Mouse (Mus musculus) limb, embryonic 10.5 days (tissue): Measurements from ENCODE around the gene Arhgap17. TPM values are rescaled to one million over a fixed set of nuclear protein-coding genes. Genes with fewer than 3 reads are reported as not detected.

Source experiments
- DNase-seq: peaks from one replicate; pipeline ENCODE4 v3.0.0-alpha.2; 2017; ENCODE audit warnings: low spot score
- H3K27ac ChIP-seq: fragments of 300-500 bp; sonication (generic); 2 replicates; pipeline ENCODE4 v1.5.1; 2016; ENCODE audit warnings: mild to moderate bottlenecking
- H3K27me3 ChIP-seq: fragments of 300-500 bp; sonication (generic); 2 replicates; pipeline ENCODE4 v1.6.1; 2016; ENCODE audit warnings: low read depth, mild to moderate bottlenecking; ENCODE audit not compliant: poor library complexity, severe bottlenecking
- H3K36me3 ChIP-seq: fragments of 300-500 bp; sonication (generic); 2 replicates; pipeline ENCODE4 v1.6.1; 2016; ENCODE audit warnings: mild to moderate bottlenecking, moderate library complexity
- H3K4me1 ChIP-seq: fragments of 300-500 bp; sonication (generic); 2 replicates; pipeline ENCODE4 v1.6.1; 2016
- H3K4me3 ChIP-seq: fragments of 300-500 bp; sonication (generic); 2 replicates; pipeline ENCODE4 v1.5.1; 2016; ENCODE audit warnings: mild to moderate bottlenecking, moderate library complexity
- H3K9me3 ChIP-seq: fragments of 300-500 bp; sonication (generic); replicated peaks from 2 replicates; pipeline ENCODE4 v1.6.1; 2016; ENCODE audit warnings: mild to moderate bottlenecking
- WGBS: fragments of 180-500 bp; shearing (Covaris S2); methylation state at CpG from one replicate; pipeline ENCODE4 v1.1.7; 2016; 5-methylcytosine and 5-hydroxymethylcytosine counted together
- polyA plus RNA-seq: library from polyadenylated mRNA; unstranded; fragments of >200 nt; fragmentation: Nextera tagmentation; extraction: Ambion mirVana; gene quantifications from 2 replicates; pipeline ENCODE4 v1.2.1, GENCODE M21; 2016

Arhgap17 gene
- polyA plus RNA-seq, 1 experiment from 2014 or later = 31.5 TPM

DNA sequence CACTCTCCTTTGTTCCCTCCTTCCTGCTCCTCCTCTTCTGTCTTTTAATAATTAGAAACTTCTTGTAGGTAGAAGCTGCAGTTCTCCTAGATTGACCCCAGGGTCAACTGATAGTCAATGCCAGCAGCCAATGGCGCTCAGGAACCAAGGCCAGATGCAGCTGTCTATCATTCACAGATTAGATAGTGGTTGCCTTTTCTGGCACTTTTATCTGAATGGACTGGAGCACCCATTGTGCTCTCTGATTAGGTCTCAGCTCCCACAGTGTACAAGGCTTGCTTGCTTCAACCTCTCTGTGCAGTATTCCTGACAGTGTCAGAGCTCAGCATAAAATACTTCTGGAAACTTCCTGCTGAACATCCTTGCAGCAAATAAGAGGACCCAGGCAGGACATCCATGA, 124.9 kb downstream of the Arhgap17 start:
- no peak overlapping the region for H3K4me3 ChIP-seq
- no peak for DNase-seq
- WGBS = 86% methylated on average over 1 of the region's 1 CpGs
- H3K27ac ChIP-seq = no peak overlapping the region
- no peaks in the 10 kb centered on the region for H3K27me3 ChIP-seq
- H3K36me3 ChIP-seq = no peaks in the 10 kb centered on the region
- no peaks in the 10 kb centered on the region for H3K4me1 ChIP-seq
- H3K9me3 ChIP-seq = no peaks in the 10 kb centered on the region

GRCm38 (mm10) chr7:123242241-123242640, 127.5 kb downstream of the Arhgap17 start:
- no peak for DNase-seq
- no peaks in the 10 kb centered on the region for H3K27me3 ChIP-seq
- H3K27ac ChIP-seq = no peak overlapping the region
- H3K4me3 ChIP-seq = no peak overlapping the region
- H3K4me1 ChIP-seq = no peaks in the 10 kb centered on the region
- no peaks in the 10 kb centered on the region for H3K36me3 ChIP-seq
- no peaks in the 10 kb centered on the region for H3K9me3 ChIP-seq
- WGBS = 87% methylated on average over 7 of the region's 7 CpGs

- Histone ChIP-seq H3K9me3 (no peaks in the 10 kb centered on the region), H3K4me1 (no peaks in the 10 kb centered on the region), H3K4me3 (no peak overlapping the region), H3K27me3 (no peaks in the 10 kb centered on the region), H3K27ac (no peak overlapping the region), H3K36me3 (no peaks in the 10 kb centered on the region)
- DNase-seq = no peak
- WGBS = 85% methylated on average over 6 of the region's 6 CpGs
Observed at GRCm38 (mm10) chr7:123240064-123240463, 129.7 kb downstream of the Arhgap17 start.

DNA sequence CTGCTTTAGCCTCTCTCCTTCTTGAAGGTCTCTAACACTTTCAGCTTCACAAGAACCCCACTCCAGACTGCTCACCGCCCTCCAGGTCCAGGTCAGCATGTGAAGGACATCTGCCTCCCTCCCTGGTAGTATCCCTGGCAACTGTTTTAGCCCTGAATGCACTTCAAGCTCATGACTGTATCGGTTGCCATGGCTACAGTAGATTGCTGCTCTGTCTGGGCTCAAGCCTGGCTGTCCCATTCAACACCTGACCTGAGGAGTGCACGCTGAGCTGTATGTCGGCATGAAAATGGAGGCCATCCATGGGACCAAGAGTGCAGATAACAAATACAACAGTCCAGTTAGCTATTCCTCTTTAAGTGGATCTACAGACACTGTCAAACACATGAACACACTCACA, 131.1 kb downstream of the Arhgap17 start:
- no peaks in the 10 kb centered on the region for H3K36me3 ChIP-seq
- no peak overlapping the region for H3K27ac ChIP-seq
- WGBS = 90% methylated on average over 4 of the region's 4 CpGs
- H3K4me3 ChIP-seq = no peak overlapping the region
- no peak for DNase-seq
- H3K27me3 ChIP-seq = no peaks in the 10 kb centered on the region
- H3K4me1 ChIP-seq = no peaks in the 10 kb centered on the region
- no peaks in the 10 kb centered on the region for H3K9me3 ChIP-seq

- H3K36me3 ChIP-seq = no peaks in the 10 kb centered on the region
- H3K4me3 ChIP-seq = no peak overlapping the region
- DNase-seq = peak; percentile 78
- H3K27ac ChIP-seq = no peak overlapping the region
- no peaks in the 10 kb centered on the region for H3K27me3 ChIP-seq
- 26% methylated on average over 4 of the region's 4 CpGs for WGBS
- H3K4me1 ChIP-seq = no peaks in the 10 kb centered on the region
- H3K9me3 ChIP-seq = no peaks in the 10 kb centered on the region
Observed at GRCm38 (mm10) chr7:123235449-123235848, 134.3 kb downstream of the Arhgap17 start.

Other genes starting within 250 kb of the Arhgap17 start
- gene Tnrc6a, start 246.0 kb downstream of the Arhgap17 start, polyA plus RNA-seq = 59.1 and 75.9 TPM in 2 replicates
- gene Slc5a11, start 155.1 kb downstream of the Arhgap17 start, polyA plus RNA-seq = 0.08 and 0.36 TPM in 2 replicates
- gene Lcmt1, start 131 bp downstream of the Arhgap17 start, polyA plus RNA-seq = 51.4 and 55.6 TPM in 2 replicates
- 0.23 and 0.68 TPM in 2 replicates for gene Aqp8, start 92.4 kb upstream of the Arhgap17 start, polyA plus RNA-seq
- 2.2 and 3.8 TPM in 2 replicates for gene Zkscan2, start 130.5 kb upstream of the Arhgap17 start, polyA plus RNA-seq